Mouse (Mus musculus) ZHBTc4 (cell line): Measurements from ENCODE around the gene Dcaf8.

ENCODE experiments used
- DNase-seq: peaks from one replicate; pipeline ENCODE4 v3.0.0-alpha.2; 2011; ENCODE audit warnings: low read depth, low spot score

The Dcaf8 gene

GRCm38 (mm10) chr1:172148279-172148954 is 533 bp downstream of the Dcaf8 start:
- peak; percentile 68 for DNase-seq

GRCm38 (mm10) chr1:172148955-172149815 is 1.3 kb downstream of the Dcaf8 start:
- no peak for DNase-seq

- no peak for DNase-seq
These were observed 6.7 kb downstream of the Dcaf8 start for GRCm38 (mm10) chr1:172154536-172154935.

- DNase-seq: no peak
These were observed 7.6 kb downstream of the Dcaf8 start for GRCm38 (mm10) chr1:172155518-172155917.

GRCm38 (mm10) chr1:172159970-172160369 is 12.1 kb downstream of the Dcaf8 start:
- DNase-seq: no peak

GRCm38 (mm10) chr1:172160508-172160907 is 12.6 kb downstream of the Dcaf8 start:
- no peak for DNase-seq

- peak; percentile 46 for DNase-seq
These were observed 14.1 kb downstream of the Dcaf8 start for GRCm38 (mm10) chr1:172162009-172162408.

- no peak for DNase-seq
These were observed 15.1 kb downstream of the Dcaf8 start for GRCm38 (mm10) chr1:172162959-172163358.

GRCm38 (mm10) chr1:172167911-172168310 is 20.0 kb downstream of the Dcaf8 start:
- no peak for DNase-seq

- DNase-seq: no peak
These were observed 21.9 kb downstream of the Dcaf8 start for GRCm38 (mm10) chr1:172169809-172170208.

GRCm38 (mm10) chr1:172172381-172172780 is 24.5 kb downstream of the Dcaf8 start:
- no peak for DNase-seq

GRCm38 (mm10) chr1:172173181-172173580 is 25.3 kb downstream of the Dcaf8 start:
- DNase-seq: no peak

GRCm38 (mm10) chr1:172177791-172178190 is 29.9 kb downstream of the Dcaf8 start:
- DNase-seq: no peak

GRCm38 (mm10) chr1:172179102-172179501 is 31.2 kb downstream of the Dcaf8 start:
- no peak for DNase-seq

- DNase-seq: no peak
These were observed 33.0 kb downstream of the Dcaf8 start for GRCm38 (mm10) chr1:172180881-172181280.

GRCm38 (mm10) chr1:172181777-172182176 is 33.9 kb downstream of the Dcaf8 start:
- no peak for DNase-seq

GRCm38 (mm10) chr1:172183056-172183455 is 35.2 kb downstream of the Dcaf8 start:
- no peak for DNase-seq

GRCm38 (mm10) chr1:172183915-172184314 is 36.0 kb downstream of the Dcaf8 start:
- no peak for DNase-seq

- peak; percentile 29 for DNase-seq
These were observed 38.8 kb downstream of the Dcaf8 start for GRCm38 (mm10) chr1:172186401-172187289.

- DNase-seq: peak; percentile 44
These were observed 41.0 kb downstream of the Dcaf8 start for GRCm38 (mm10) chr1:172188891-172189290.

GRCm38 (mm10) chr1:172191578-172191977 is 43.7 kb downstream of the Dcaf8 start:
- DNase-seq: no peak

GRCm38 (mm10) chr1:172192217-172192616 is 44.3 kb downstream of the Dcaf8 start:
- DNase-seq: no peak
